Mouse (Mus musculus): ENCODE data around the gene Fbxw4. TPM values are rescaled to one million over a fixed set of nuclear protein-coding genes. Genes with fewer than 3 reads are reported as not detected.

The Fbxw4 gene
- polyA plus RNA-seq, 1 experiment from 2014 or later = 5.9 TPM

DNA sequence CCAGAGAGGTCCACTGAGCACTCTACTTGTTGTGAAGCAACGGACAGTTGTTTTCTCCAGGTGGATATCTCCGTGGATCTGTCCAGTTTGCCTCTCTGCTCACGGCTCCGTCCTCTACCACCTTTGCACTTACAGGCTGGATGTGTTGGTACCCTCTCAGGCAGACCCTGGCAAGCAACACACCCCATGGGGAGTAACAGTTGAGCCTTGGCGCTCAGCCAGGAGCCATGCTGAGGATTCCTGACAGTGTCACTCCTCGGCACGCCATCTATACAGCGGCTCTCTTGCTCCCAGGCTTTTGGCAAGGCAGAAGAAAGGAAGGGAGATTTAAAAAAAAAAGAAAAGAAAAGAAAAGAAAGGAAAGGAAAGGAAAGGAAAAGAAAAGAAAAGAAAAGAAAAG lies 45.7 kb downstream of the Fbxw4 start:
- H3K27ac ChIP-seq = no peak overlapping the region
- H3K9ac ChIP-seq (ENCODE audit: low read depth, low read length) = no peak overlapping the region
- no peak overlapping the region for H3K4me2 ChIP-seq (ENCODE audit: low read length)
- no peaks in the 10 kb centered on the region for H3K36me3 ChIP-seq (ENCODE audit: insufficient read depth, low read length)
- no peak for DNase-seq (ENCODE audit: low spot score)
- H3K4me1 ChIP-seq (replicated peaks; ENCODE audit: insufficient read depth, low read length) = 0 out of 2 replicates have a peak, but pooled peaks cover 4% of the 10 kb centered on the region
- H3K9me3 ChIP-seq (replicated peaks; ENCODE audit: low read length) = no peaks in the 10 kb centered on the region
- 87% methylated on average over 8 of the region's 8 CpGs for WGBS
- no peak overlapping the region for H3K4me3 ChIP-seq (replicated peaks; ENCODE audit: low read depth, low read length)
- no peaks in the 10 kb centered on the region for H3K27me3 ChIP-seq (ENCODE audit: insufficient read depth, low read length)
- no peak for ATAC-seq (replicated peaks; ENCODE audit: low FRiP score, low read depth)
- TF ChIP-seq CTCF (IDR thresholded peaks at IDR 0.05; ENCODE audit: low read depth) = no peak

GRCm38 (mm10) chr19:45610823-45611222 lies 49.3 kb downstream of the Fbxw4 start:
- H3K9ac ChIP-seq (ENCODE audit: low read depth, low read length) = no peak overlapping the region
- H3K27ac ChIP-seq = no peak overlapping the region
- H3K27me3 ChIP-seq (ENCODE audit: insufficient read depth, low read length) = no peaks in the 10 kb centered on the region
- ATAC-seq (replicated peaks; ENCODE audit: low FRiP score, low read depth) = no peak
- 0 out of 2 replicates have a peak, but pooled peaks cover 4% of the 10 kb centered on the region for H3K4me1 ChIP-seq (replicated peaks; ENCODE audit: insufficient read depth, low read length)
- 70% methylated on average over 5 of the region's 5 CpGs for WGBS
- H3K4me3 ChIP-seq (replicated peaks; ENCODE audit: low read depth, low read length) = no peak overlapping the region
- no peaks in the 10 kb centered on the region for H3K9me3 ChIP-seq (replicated peaks; ENCODE audit: low read length)
- no peak for DNase-seq (ENCODE audit: low spot score)
- TF ChIP-seq CTCF (IDR thresholded peaks at IDR 0.05; ENCODE audit: low read depth) = no peak
- no peaks in the 10 kb centered on the region for H3K36me3 ChIP-seq (ENCODE audit: insufficient read depth, low read length)
- no peak overlapping the region for H3K4me2 ChIP-seq (ENCODE audit: low read length)

- Histone ChIP-seq H3K4me1 (replicated peaks; ENCODE audit: insufficient read depth, low read length) (no peaks in the 10 kb centered on the region), H3K4me2 (ENCODE audit: low read length) (no peak overlapping the region), H3K9me3 (replicated peaks; ENCODE audit: low read length) (no peaks in the 10 kb centered on the region), H3K4me3 (replicated peaks; ENCODE audit: low read depth, low read length) (no peak overlapping the region), H3K9ac (ENCODE audit: low read depth, low read length) (no peak overlapping the region), H3K27me3 (ENCODE audit: insufficient read depth, low read length) (no peaks in the 10 kb centered on the region), H3K36me3 (ENCODE audit: insufficient read depth, low read length) (no peaks in the 10 kb centered on the region), H3K27ac (no peak overlapping the region)
- DNase-seq (ENCODE audit: low spot score) (no peak), ATAC-seq (replicated peaks; ENCODE audit: low FRiP score, low read depth) (no peak)
- no peak for TF ChIP-seq CTCF (IDR thresholded peaks at IDR 0.05; ENCODE audit: low read depth)
- 94% methylated on average over 13 of the region's 13 CpGs for WGBS
Observed at GRCm38 (mm10) chr19:45608648-45609339, 51.3 kb downstream of the Fbxw4 start.

GRCm38 (mm10) chr19:45607479-45607878 lies 52.6 kb downstream of the Fbxw4 start:
- WGBS = 62% methylated on average over 7 of the region's 7 CpGs
- ATAC-seq (replicated peaks; ENCODE audit: low FRiP score, low read depth) (no peak), DNase-seq (ENCODE audit: low spot score) (no peak)
- no peak for TF ChIP-seq CTCF (IDR thresholded peaks at IDR 0.05; ENCODE audit: low read depth)
- Histone ChIP-seq H3K27me3 (ENCODE audit: insufficient read depth, low read length) (no peaks in the 10 kb centered on the region), H3K9ac (ENCODE audit: low read depth, low read length) (no peak overlapping the region), H3K27ac (no peak overlapping the region), H3K36me3 (ENCODE audit: insufficient read depth, low read length) (no peaks in the 10 kb centered on the region), H3K4me2 (ENCODE audit: low read length) (no peak overlapping the region), H3K4me1 (replicated peaks; ENCODE audit: insufficient read depth, low read length) (no peaks in the 10 kb centered on the region), H3K4me3 (replicated peaks; ENCODE audit: low read depth, low read length) (no peak overlapping the region), H3K9me3 (replicated peaks; ENCODE audit: low read length) (no peaks in the 10 kb centered on the region)

DNA sequence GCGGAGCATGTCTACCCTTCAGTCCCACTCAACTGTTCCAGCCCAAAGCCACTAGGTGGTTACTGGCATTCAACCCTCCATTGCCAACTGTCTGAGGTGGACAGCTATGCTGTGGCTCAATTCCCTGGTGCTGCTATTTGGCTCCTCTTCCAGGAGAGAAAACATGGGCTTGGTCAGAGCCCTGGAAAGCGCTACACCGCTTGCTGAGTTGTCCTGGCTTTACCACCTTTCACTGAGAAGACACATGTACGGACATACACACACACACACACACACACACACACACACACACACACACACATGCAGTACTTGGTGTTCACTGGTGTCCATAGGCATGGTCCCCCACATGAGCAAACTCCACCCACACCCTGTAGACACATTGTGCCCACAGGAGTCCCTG lies 53.4 kb downstream of the Fbxw4 start:
- no peak for ATAC-seq (replicated peaks; ENCODE audit: low FRiP score, low read depth)
- H3K27ac ChIP-seq = no peak overlapping the region
- no peaks in the 10 kb centered on the region for H3K4me1 ChIP-seq (replicated peaks; ENCODE audit: insufficient read depth, low read length)
- DNase-seq (ENCODE audit: low spot score) = no peak
- H3K9ac ChIP-seq (ENCODE audit: low read depth, low read length) = no peak overlapping the region
- no peak overlapping the region for H3K4me2 ChIP-seq (ENCODE audit: low read length)
- no peaks in the 10 kb centered on the region for H3K9me3 ChIP-seq (replicated peaks; ENCODE audit: low read length)
- 96% methylated on average over 4 of the region's 4 CpGs for WGBS
- H3K27me3 ChIP-seq (ENCODE audit: insufficient read depth, low read length) = no peaks in the 10 kb centered on the region
- no peak overlapping the region for H3K4me3 ChIP-seq (replicated peaks; ENCODE audit: low read depth, low read length)
- H3K36me3 ChIP-seq (ENCODE audit: insufficient read depth, low read length) = no peaks in the 10 kb centered on the region
- no peak for TF ChIP-seq CTCF (IDR thresholded peaks at IDR 0.05; ENCODE audit: low read depth)

- no peak for ATAC-seq (replicated peaks; ENCODE audit: low FRiP score, low read depth)
- H3K9ac ChIP-seq (ENCODE audit: low read depth, low read length) = no peak overlapping the region
- TF ChIP-seq CTCF (IDR thresholded peaks at IDR 0.05; ENCODE audit: low read depth) = no peak
- DNase-seq (ENCODE audit: low spot score) = no peak
- no peak overlapping the region for H3K4me2 ChIP-seq (ENCODE audit: low read length)
- WGBS = 84% methylated on average over 5 of the region's 5 CpGs
- no peaks in the 10 kb centered on the region for H3K4me1 ChIP-seq (replicated peaks; ENCODE audit: insufficient read depth, low read length)
- no peaks in the 10 kb centered on the region for H3K9me3 ChIP-seq (replicated peaks; ENCODE audit: low read length)
- H3K4me3 ChIP-seq (replicated peaks; ENCODE audit: low read depth, low read length) = no peak overlapping the region
- H3K36me3 ChIP-seq (ENCODE audit: insufficient read depth, low read length) = peaks cover 6% of the 10 kb centered on the region; the same call in 1 of the 2 replicates
- H3K27me3 ChIP-seq (ENCODE audit: insufficient read depth, low read length) = no peaks in the 10 kb centered on the region
- no peak overlapping the region for H3K27ac ChIP-seq
Observed at GRCm38 (mm10) chr19:45602606-45603005, 57.5 kb downstream of the Fbxw4 start.

GRCm38 (mm10) chr19:45597106-45597505 lies 63.0 kb downstream of the Fbxw4 start:
- Histone ChIP-seq H3K27ac (no peak overlapping the region), H3K4me1 (replicated peaks; ENCODE audit: insufficient read depth, low read length) (no peaks in the 10 kb centered on the region; the same call in 1 of the 2 replicates), H3K27me3 (ENCODE audit: insufficient read depth, low read length) (no peaks in the 10 kb centered on the region), H3K9ac (ENCODE audit: low read depth, low read length) (no peak overlapping the region), H3K36me3 (ENCODE audit: insufficient read depth, low read length) (peaks cover 6% of the 10 kb centered on the region; the same call in 1 of the 2 replicates), H3K4me2 (ENCODE audit: low read length) (no peak overlapping the region), H3K9me3 (replicated peaks; ENCODE audit: low read length) (no peaks in the 10 kb centered on the region), H3K4me3 (replicated peaks; ENCODE audit: low read depth, low read length) (no peak overlapping the region)
- no peak for TF ChIP-seq CTCF (IDR thresholded peaks at IDR 0.05; ENCODE audit: low read depth)
- no peak for ATAC-seq (replicated peaks; ENCODE audit: low FRiP score, low read depth)
- no peak for DNase-seq (ENCODE audit: low spot score)
- WGBS = 73% methylated on average over 4 of the region's 4 CpGs
